Mouse (Mus musculus) kidney, embryonic 16.5 days (tissue): ENCODE measurements at regions not wholly inside any gene's neighbourhood (a gene's known extent, or its start where the extent isn't known, plus 50 kb on each side); places are given as distances from the start of the nearest gene placed in this dataset.

Experiments
- ATAC-seq: fragments of 200-750 bp; cut with Nextera tagmentation; 2 replicates; pipeline ENCODE4 v1.8.0; 2017; ENCODE audit warnings: moderate TSS enrichment; ENCODE audit not compliant: low FRiP score, low TSS enrichment
- H3K27ac ChIP-seq: fragments of 300-500 bp; sonication (generic); 2 replicates; pipeline ENCODE4 v1.5.1; 2014; ENCODE audit warnings: low read length
- H3K27me3 ChIP-seq: fragments of 300-500 bp; sonication (generic); 2 replicates; pipeline ENCODE4 v1.6.1; 2014; ENCODE audit warnings: low read length, control low read depth, mixed read lengths; ENCODE audit not compliant: insufficient read depth
- H3K36me3 ChIP-seq: fragments of 300-500 bp; sonication (generic); 2 replicates; pipeline ENCODE4 v1.6.1; 2014; ENCODE audit warnings: low read length, control low read depth, mixed read lengths; ENCODE audit not compliant: insufficient read depth
- H3K4me1 ChIP-seq: fragments of 300-500 bp; sonication (generic); 2 replicates; pipeline ENCODE4 v1.6.1; 2014; ENCODE audit warnings: low read length, control low read depth, mixed read lengths; ENCODE audit not compliant: insufficient read depth
- H3K4me2 ChIP-seq: fragments of 300-500 bp; sonication (generic); replicated peaks from 2 replicates; pipeline ENCODE4 v1.6.1; 2014; ENCODE audit warnings: low read depth, low read length
- H3K4me3 ChIP-seq: fragments of 300-500 bp; sonication (generic); 2 replicates; pipeline ENCODE4 v1.5.1; 2014; ENCODE audit warnings: mild to moderate bottlenecking, low read length
- H3K9ac ChIP-seq: fragments of 300-500 bp; sonication (generic); replicated peaks from 2 replicates; pipeline ENCODE4 v1.6.1; 2014; ENCODE audit warnings: low read length
- H3K9me3 ChIP-seq: fragments of 300-500 bp; sonication (generic); 2 replicates; pipeline ENCODE4 v1.6.1; 2016; ENCODE audit warnings: low read length, control low read depth
- WGBS: fragments of 180-500 bp; shearing (Covaris S2); extraction: QIAGEN DNeasy Blood & Tissue Kit; methylation state at CpG from one replicate; pipeline ENCODE4 v1.1.7; 2014; 5-methylcytosine and 5-hydroxymethylcytosine counted together

GRCm38 (mm10) chr8:116383495-116384417 is 121.0 kb upstream of the Dynlrb2 start:
- Histone ChIP-seq H3K27ac (no peak overlapping the region), H3K9me3 (0 out of 2 replicates have a peak, but pooled peaks cover 3% of the 10 kb centered on the region), H3K9ac (no peak overlapping the region), H3K27me3 (no peaks in the 10 kb centered on the region), H3K36me3 (no peaks in the 10 kb centered on the region), H3K4me2 (no peak overlapping the region), H3K4me1 (peaks cover 5% of the 10 kb centered on the region; the same call in 1 of the 2 replicates), H3K4me3 (no peak overlapping the region)
- peak; percentile 46; the same call in 1 of the 2 replicates for ATAC-seq
- 22% methylated on average over 13 of the region's 14 CpGs for WGBS

DNA sequence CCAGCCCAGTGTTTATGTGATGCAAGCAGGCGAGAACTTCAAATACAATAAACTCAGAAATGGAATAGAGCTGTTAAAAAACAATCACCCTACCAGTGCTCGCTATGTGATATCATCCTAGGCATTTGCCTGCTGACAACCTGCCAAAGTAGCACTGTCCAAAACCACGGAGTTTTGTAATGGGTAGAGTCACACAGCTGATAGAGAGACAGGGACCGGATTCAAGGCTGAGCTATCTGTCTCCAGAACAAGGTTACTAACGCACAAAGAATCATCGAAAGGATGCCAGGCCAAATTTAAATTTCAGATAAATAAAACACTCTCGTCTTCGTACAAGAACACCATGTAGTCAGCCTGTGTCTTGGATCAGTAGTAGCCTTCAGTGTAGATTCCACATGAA is 121.7 kb upstream of the Dynlrb2 start:
- Histone ChIP-seq H3K36me3 (no peaks in the 10 kb centered on the region), H3K9ac (no peak overlapping the region), H3K9me3 (0 out of 2 replicates have a peak, but pooled peaks cover 3% of the 10 kb centered on the region), H3K27me3 (no peaks in the 10 kb centered on the region), H3K4me2 (no peak overlapping the region), H3K4me3 (no peak overlapping the region), H3K27ac (no peak overlapping the region), H3K4me1 (peaks cover 5% of the 10 kb centered on the region; the same call in 1 of the 2 replicates)
- ATAC-seq, result no peak
- WGBS, result 84% methylated on average over 8 of the region's 8 CpGs

- Histone ChIP-seq H3K9me3 (peaks cover 8% of the 10 kb centered on the region; the same call in 1 of the 2 replicates), H3K27me3 (no peaks in the 10 kb centered on the region), H3K9ac (no peak overlapping the region), H3K4me3 (no peak overlapping the region), H3K27ac (no peak overlapping the region), H3K4me2 (no peak overlapping the region), H3K36me3 (no peaks in the 10 kb centered on the region), H3K4me1 (peaks cover 5% of the 10 kb centered on the region; the same call in 1 of the 2 replicates)
- WGBS, result 91% methylated on average over 4 of the region's 4 CpGs
- no peak for ATAC-seq
These were observed 124.2 kb upstream of the Dynlrb2 start for GRCm38 (mm10) chr8:116380601-116381000.

GRCm38 (mm10) chr8:116379851-116380250 is 124.9 kb upstream of the Dynlrb2 start:
- no peak overlapping the region for H3K4me3 ChIP-seq
- no peaks in the 10 kb centered on the region for H3K27me3 ChIP-seq
- no peak overlapping the region for H3K9ac ChIP-seq
- H3K4me2 ChIP-seq, result no peak overlapping the region
- ATAC-seq, result no peak
- peaks cover 8% of the 10 kb centered on the region; the same call in 1 of the 2 replicates for H3K9me3 ChIP-seq
- no peak overlapping the region for H3K27ac ChIP-seq
- WGBS, result 51% methylated on average over 3 of the region's 3 CpGs
- no peaks in the 10 kb centered on the region for H3K36me3 ChIP-seq
- peaks cover 5% of the 10 kb centered on the region; the same call in 1 of the 2 replicates for H3K4me1 ChIP-seq

DNA sequence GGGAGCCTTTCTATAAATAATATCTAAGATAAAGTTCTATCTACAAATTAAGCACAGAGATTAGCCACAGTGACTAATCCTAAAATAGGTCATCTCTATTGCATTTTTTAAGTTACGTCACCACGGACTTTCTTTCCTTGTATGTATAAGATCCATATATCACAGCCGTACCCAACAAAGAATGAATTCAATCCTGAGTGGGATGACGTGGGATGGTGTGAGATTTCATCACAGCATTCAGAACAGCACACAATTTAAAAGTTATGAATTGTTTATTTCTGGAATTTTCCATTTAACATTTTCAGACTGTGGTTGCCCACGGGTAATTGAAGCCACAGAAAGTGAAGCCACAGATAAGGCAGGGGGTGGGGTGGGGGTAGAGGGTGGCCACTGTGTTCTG is 129.0 kb upstream of the Dynlrb2 start:
- no peak overlapping the region for H3K27ac ChIP-seq
- H3K4me1 ChIP-seq, result 0 out of 2 replicates have a peak, but pooled peaks cover 5% of the 10 kb centered on the region
- H3K9me3 ChIP-seq, result peaks cover 5% of the 10 kb centered on the region; the same call in 1 of the 2 replicates
- H3K4me2 ChIP-seq, result no peak overlapping the region
- WGBS, result 83% methylated on average over 5 of the region's 5 CpGs
- no peak overlapping the region for H3K9ac ChIP-seq
- H3K27me3 ChIP-seq, result no peaks in the 10 kb centered on the region
- no peak for ATAC-seq
- H3K4me3 ChIP-seq, result no peak overlapping the region
- no peaks in the 10 kb centered on the region for H3K36me3 ChIP-seq

- Histone ChIP-seq H3K9me3 (peaks cover 5% of the 10 kb centered on the region; the same call in 1 of the 2 replicates), H3K4me2 (no peak overlapping the region), H3K4me3 (no peak overlapping the region), H3K9ac (no peak overlapping the region), H3K4me1 (0 out of 2 replicates have a peak, but pooled peaks cover 5% of the 10 kb centered on the region), H3K27me3 (no peaks in the 10 kb centered on the region), H3K27ac (no peak overlapping the region), H3K36me3 (no peaks in the 10 kb centered on the region)
- WGBS, result 83% methylated on average over 4 of the region's 4 CpGs
- ATAC-seq, result no peak
These were observed 131.7 kb upstream of the Dynlrb2 start for GRCm38 (mm10) chr8:116373063-116373462.

GRCm38 (mm10) chr8:116372574-116372973 is 132.2 kb upstream of the Dynlrb2 start:
- no peak overlapping the region for H3K4me2 ChIP-seq
- H3K4me3 ChIP-seq, result no peak overlapping the region
- no peak overlapping the region for H3K9ac ChIP-seq
- no peaks in the 10 kb centered on the region for H3K27me3 ChIP-seq
- no peaks in the 10 kb centered on the region for H3K36me3 ChIP-seq
- 0 out of 2 replicates have a peak, but pooled peaks cover 5% of the 10 kb centered on the region for H3K4me1 ChIP-seq
- 53% methylated on average over 3 of the region's 3 CpGs for WGBS
- ATAC-seq, result 0 out of 2 replicates have a peak, but pooled peaks have one; percentile 42
- H3K27ac ChIP-seq, result no peak overlapping the region
- H3K9me3 ChIP-seq, result peaks cover 4% of the 10 kb centered on the region; the same call in 1 of the 2 replicates

DNA sequence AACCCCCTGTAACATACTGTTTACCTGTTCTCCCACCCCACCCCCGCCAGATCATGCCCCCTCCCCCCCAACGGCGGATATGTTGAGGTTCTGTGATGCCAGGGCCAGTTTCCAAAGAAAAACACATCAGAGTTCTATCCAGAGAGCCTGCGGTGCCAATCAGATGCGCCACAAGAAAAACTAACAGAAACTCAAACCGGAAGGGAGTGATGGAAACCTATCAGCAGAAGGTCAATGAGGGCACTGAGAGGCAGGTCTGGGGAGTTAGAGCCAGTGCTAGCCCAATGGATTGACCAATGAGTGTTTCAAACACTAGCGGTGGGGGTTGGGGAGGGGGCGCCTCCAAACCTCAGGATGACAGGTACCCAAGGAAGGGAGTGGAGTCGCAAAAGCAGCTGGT is 132.7 kb upstream of the Dynlrb2 start:
- no peak overlapping the region for H3K4me2 ChIP-seq
- H3K4me1 ChIP-seq, result 0 out of 2 replicates have a peak, but pooled peaks cover 5% of the 10 kb centered on the region
- no peaks in the 10 kb centered on the region for H3K9me3 ChIP-seq
- H3K27ac ChIP-seq, result no peak overlapping the region
- no peak overlapping the region for H3K4me3 ChIP-seq
- H3K27me3 ChIP-seq, result no peaks in the 10 kb centered on the region
- WGBS, result 71% methylated on average over 9 of the region's 9 CpGs
- no peak for ATAC-seq
- no peak overlapping the region for H3K9ac ChIP-seq
- no peaks in the 10 kb centered on the region for H3K36me3 ChIP-seq

DNA sequence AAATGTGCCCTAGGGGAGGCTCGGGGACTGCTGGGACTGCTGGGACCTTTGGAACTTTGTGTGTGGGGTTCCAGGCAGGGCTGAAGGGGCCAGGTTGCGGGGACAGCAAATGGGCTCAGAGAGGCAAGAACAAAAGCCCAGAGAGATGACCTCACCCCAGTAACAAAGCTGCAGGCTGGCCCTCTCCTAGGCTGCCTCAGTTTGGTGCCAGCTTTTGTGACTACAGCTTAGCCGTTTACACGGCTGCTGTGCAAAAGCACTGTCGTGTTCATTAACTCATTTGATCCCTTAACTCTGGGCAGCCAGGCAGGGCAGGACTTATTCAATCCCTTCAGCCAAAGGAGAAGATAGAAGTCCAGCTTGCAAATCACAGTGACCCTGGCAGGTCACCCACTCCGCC is 137.3 kb upstream of the Dynlrb2 start:
- H3K4me2 ChIP-seq, result no peak overlapping the region
- no peak overlapping the region for H3K27ac ChIP-seq
- H3K9me3 ChIP-seq, result no peaks in the 10 kb centered on the region
- no peak for ATAC-seq
- WGBS, result 62% methylated on average over 6 of the region's 6 CpGs
- no peaks in the 10 kb centered on the region for H3K27me3 ChIP-seq
- H3K4me1 ChIP-seq, result 0 out of 2 replicates have a peak, but pooled peaks cover 6% of the 10 kb centered on the region
- H3K9ac ChIP-seq, result no peak overlapping the region
- no peaks in the 10 kb centered on the region for H3K36me3 ChIP-seq
- no peak overlapping the region for H3K4me3 ChIP-seq

GRCm38 (mm10) chr8:116366706-116367105 is 138.1 kb upstream of the Dynlrb2 start:
- no peak for ATAC-seq
- WGBS, result 70% methylated on average over 3 of the region's 3 CpGs
- H3K36me3 ChIP-seq, result no peaks in the 10 kb centered on the region
- H3K9ac ChIP-seq, result no peak overlapping the region
- H3K9me3 ChIP-seq, result no peaks in the 10 kb centered on the region
- no peak overlapping the region for H3K4me2 ChIP-seq
- 0 out of 2 replicates have a peak, but pooled peaks cover 9% of the 10 kb centered on the region for H3K4me1 ChIP-seq
- no peak overlapping the region for H3K4me3 ChIP-seq
- no peaks in the 10 kb centered on the region for H3K27me3 ChIP-seq
- H3K27ac ChIP-seq, result no peak overlapping the region
